ENCODE assay signal across 11 mouse cellular contexts in the genomic region with DNA sequence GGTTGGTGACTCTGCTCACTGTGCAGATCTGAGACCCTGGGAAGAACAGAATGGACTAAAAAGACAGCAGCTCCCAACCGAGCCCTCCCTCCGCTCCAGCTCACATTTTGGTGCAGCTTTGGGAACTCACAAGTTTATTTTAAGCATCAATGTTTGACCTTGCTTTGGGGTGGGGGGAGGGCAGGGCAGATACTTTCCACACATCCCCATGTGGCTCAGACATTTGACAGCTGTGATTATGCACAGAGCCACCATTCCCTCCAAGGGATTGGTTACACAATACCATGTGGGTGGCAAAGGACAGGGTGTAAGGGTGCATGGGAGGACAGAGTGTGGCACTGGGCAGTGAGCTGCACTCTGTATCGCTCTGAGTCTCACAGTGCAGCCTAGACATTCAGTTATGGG.
A peak's percentile ranks its signal among the peaks of the same experiment; 100 is the strongest.
DNase-seq lines count a peak whose midpoint lies in the region; ATAC-seq lines count a peak whose summit lies in the region.
"Had no signal": no experiment of that assay in that cellular context is flagged by ENCODE, and none has a peak within 500 bp of the region (broad histone marks: within the 10 kb centered on the region; RNA-seq: fewer than 3 reads in every experiment).

No protein-coding gene starts in this region.

- 29% methylated on average over 3 of the region's 3 CpGs for WGBS in heart, embryonic 14.5 days
- 20% methylated on average over 3 of the region's 3 CpGs for WGBS in lung, embryonic 16.5 days

- H3K36me3 ChIP-seq in heart, embryonic 14.5 days (ENCODE audit: control insufficient read depth, insufficient read depth, low read length): no peaks in the 10 kb centered on the region
- H3K36me3 ChIP-seq in lung, embryonic 16.5 days (ENCODE audit: control insufficient read depth, insufficient read depth, low read length): no peaks in the 10 kb centered on the region
- H3K36me3 ChIP-seq: forebrain, embryonic 10.5 days had no signal

- H3K4me1 ChIP-seq in heart, embryonic 14.5 days (ENCODE audit: control insufficient read depth in 2 of 2, insufficient read depth in 2 of 2, low read length in 2 of 2): peaks cover 6 to 20% of the 10 kb centered on the region in 2 experiments
- H3K4me1 ChIP-seq in lung, embryonic 16.5 days (replicated peaks; ENCODE audit: control insufficient read depth, insufficient read depth, low read length): peaks cover 7% of the 10 kb centered on the region; the same call in 1 of the 2 replicates
- H3K4me1 ChIP-seq: forebrain, embryonic 10.5 days had no signal

- H3K9ac ChIP-seq in heart, embryonic 14.5 days (ENCODE audit: low read length): peak overlapping the region; percentile 50; the same call in 1 of the 2 replicates
- no peak overlapping the region for H3K9ac ChIP-seq in lung, embryonic 16.5 days (ENCODE audit: low read length)

- peak; percentile 92 for ATAC-seq in heart, embryonic 14.5 days (ENCODE audit: insufficient number of reproducible peaks, insufficient read depth, low FRiP score, low read depth)
- ATAC-seq in lung, embryonic 16.5 days (ENCODE audit: low read depth): peak; percentile 96
- no peak for ATAC-seq in erythroid progenitor cell, adult 5-6 weeks (replicated peaks; ENCODE audit: low FRiP score, poor library complexity, severe bottlenecking)
- ATAC-seq: intestine, embryonic 16.5 days had no signal

- H3K27me3 ChIP-seq in heart, embryonic 14.5 days (ENCODE audit: control insufficient read depth, insufficient read depth, low read length): no peaks in the 10 kb centered on the region
- no peaks in the 10 kb centered on the region for H3K27me3 ChIP-seq in lung, embryonic 16.5 days (ENCODE audit: control insufficient read depth, insufficient read depth, low read depth, low read length)

- H3K9me3 ChIP-seq in heart, embryonic 14.5 days (ENCODE audit: control insufficient read depth, low read length): no peaks in the 10 kb centered on the region
- no peaks in the 10 kb centered on the region for H3K9me3 ChIP-seq in lung, embryonic 16.5 days (ENCODE audit: control insufficient read depth, low read length)
- H3K9me3 ChIP-seq: forebrain, embryonic 10.5 days had no signal

- peak overlapping the region; percentile 52 for H3K4me2 ChIP-seq in heart, embryonic 14.5 days (ENCODE audit: low read length)
- H3K4me2 ChIP-seq in lung, embryonic 16.5 days (ENCODE audit: low read depth, low read length): no peak overlapping the region

- peak overlapping the region; percentile 83 to 95 for H3K27ac ChIP-seq in heart, embryonic 14.5 days (replicated peaks in 1 of 2; ENCODE audit: control insufficient read depth in 1 of 2, insufficient read depth in 1 of 2, low read depth in 2 of 2, low read length in 2 of 2)
- peak overlapping the region; percentile 73 for H3K27ac ChIP-seq in lung, embryonic 16.5 days (ENCODE audit: low read length)
- H3K27ac ChIP-seq: forebrain, embryonic 10.5 days; macrophage had no signal

- peak overlapping the region in 1 of 2 experiments; percentile 17; a peak in 1 of 4 replicates for H3K4me3 ChIP-seq in heart, embryonic 14.5 days (ENCODE audit: control insufficient read depth in 1 of 2, insufficient read depth in 1 of 2, low read depth in 1 of 2, low read length in 2 of 2)
- no peak overlapping the region for H3K4me3 ChIP-seq in lung, embryonic 16.5 days (ENCODE audit: low read length)
- H3K4me3 ChIP-seq: forebrain, embryonic 10.5 days had no signal

- DNase-seq in adipocyte (ENCODE audit: low spot score): peak; percentile 4
- DNase-seq in brain, adult 2 months (ENCODE audit: low read depth, low spot score): peak; percentile 33
- no peak for DNase-seq in frontal cortex, adult 2 months (ENCODE audit: extremely low spot score in 1 of 2, low spot score in 1 of 2)
- DNase-seq in layer of hippocampus, adult 9-11 months: no peak
- DNase-seq: thymus, postnatal 25 days had no signal

Comparison
In these comparisons a context has a peak if more than half of its experiments do, and no peak if none do; other contexts are left out.
1. DNase-seq: peak in adipocyte (single experiment) and brain, adult 2 months (single experiment); none in frontal cortex, adult 2 months (0 of 2) and layer of hippocampus, adult 9-11 months (single experiment).